Mouse (Mus musculus) C3H10T1/2 (cell line): Measurements from ENCODE around the gene Tas2r123. TPM values are rescaled to one million over a fixed set of nuclear protein-coding genes. Genes with fewer than 3 reads are reported as not detected.

Source experiments
- polyA plus RNA-seq, 2 experiments: library from polyadenylated mRNA; unstranded; fragments of >200 nt; fragmentation: generic; extraction: Trizol; gene quantifications; one replicate each; pipeline ENCODE4 v1.2.1; 2012; ENCODE audit warnings: missing spikeins in 2 of 2

Gene Tas2r123
- not detected for polyA plus RNA-seq

GRCm38 (mm10) chr6:132846842-132847241 is at the start of gene Tas2r123:
Gene Tas2r123 (plus strand): TSS chr6:132847142.

GRCm38 (mm10) chr6:132802518-132802917 is 44.4 kb upstream of the Tas2r123 start, which contains the start of gene Tas2r117:
Gene Tas2r117 (plus strand): TSS chr6:132802818.

GRCm38 (mm10) chr6:132855138-132855537 is 8.2 kb downstream of the Tas2r123 start, which contains the start of gene Tas2r116:
Gene Tas2r116 (plus strand): TSS chr6:132855438.

GRCm38 (mm10) chr6:132867708-132868107 is 20.8 kb downstream of the Tas2r123 start, which contains the start of gene Tas2r110:
Gene Tas2r110 (plus strand): TSS chr6:132868008.

GRCm38 (mm10) chr6:132892711-132893110 is 45.8 kb downstream of the Tas2r123 start, which contains the start of gene Tas2r113:
Gene Tas2r113 (plus strand): TSS chr6:132893011.

Other genes starting within 250 kb of the Tas2r123 start
- gene A630073D07Rik, start 195.6 kb upstream of the Tas2r123 start, polyA plus RNA-seq = not detected
- not detected for gene Tas2r120, start 190.2 kb upstream of the Tas2r123 start, polyA plus RNA-seq
- gene Tas2r121, start 146.1 kb upstream of the Tas2r123 start, polyA plus RNA-seq = not detected
- not detected for gene Tas2r122, start 135.2 kb upstream of the Tas2r123 start, polyA plus RNA-seq
- not detected for gene Tas2r115, start 109.1 kb upstream of the Tas2r123 start, polyA plus RNA-seq
- gene Tas2r124, start 92.4 kb upstream of the Tas2r123 start, polyA plus RNA-seq = not detected
- not detected for gene Tas2r102, start 85.0 kb upstream of the Tas2r123 start, polyA plus RNA-seq
- gene Tas2r136, start 69.0 kb upstream of the Tas2r123 start, polyA plus RNA-seq = not detected
- not detected for gene Tas2r117, start 44.3 kb upstream of the Tas2r123 start, polyA plus RNA-seq
- gene Tas2r116, start 8.3 kb downstream of the Tas2r123 start, polyA plus RNA-seq = not detected
- not detected for gene Tas2r110, start 20.9 kb downstream of the Tas2r123 start, polyA plus RNA-seq
- gene Tas2r113, start 45.9 kb downstream of the Tas2r123 start, polyA plus RNA-seq = not detected
- gene Tas2r125, start 62.5 kb downstream of the Tas2r123 start, polyA plus RNA-seq = not detected
- not detected for gene Tas2r129, start 104.0 kb downstream of the Tas2r123 start, polyA plus RNA-seq
- gene Tas2r131, start 110.8 kb downstream of the Tas2r123 start, polyA plus RNA-seq = not detected
- gene Tas2r109, start 133.8 kb downstream of the Tas2r123 start, polyA plus RNA-seq = not detected
- not detected for gene Tas2r103, start 190.0 kb downstream of the Tas2r123 start, polyA plus RNA-seq
- gene Tas2r140, start 208.7 kb downstream of the Tas2r123 start, polyA plus RNA-seq = not detected